Mouse (Mus musculus) heart, adult 9 months (tissue): ENCODE data around the gene Hmg20b.

ENCODE experiments used
- DNase-seq, 2 experiments: peaks; one replicate each; pipeline ENCODE4 v3.0.0; 2022; ENCODE audit warnings: low spot score in 2 of 2

The Hmg20b gene

DNA sequence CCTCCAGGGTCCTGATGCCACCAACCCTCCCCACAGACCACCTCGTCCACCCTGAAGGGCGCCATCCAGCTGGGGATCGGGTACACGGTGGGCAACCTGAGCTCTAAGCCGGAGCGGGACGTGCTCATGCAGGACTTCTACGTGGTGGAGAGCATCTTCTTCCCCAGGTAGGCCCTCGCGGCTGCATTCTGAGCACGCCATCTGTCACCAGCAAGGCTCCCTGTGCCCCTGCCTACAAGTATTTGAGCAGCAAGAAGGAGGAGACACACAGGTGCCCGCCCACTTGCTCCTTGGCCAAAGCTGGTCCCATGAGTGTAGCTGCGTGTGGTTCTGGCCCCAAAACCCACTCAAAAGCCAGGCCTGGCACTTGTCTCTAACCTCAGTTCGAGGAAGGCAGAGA, 44.6 kb downstream of the Hmg20b start:
- no peak for DNase-seq

DNA sequence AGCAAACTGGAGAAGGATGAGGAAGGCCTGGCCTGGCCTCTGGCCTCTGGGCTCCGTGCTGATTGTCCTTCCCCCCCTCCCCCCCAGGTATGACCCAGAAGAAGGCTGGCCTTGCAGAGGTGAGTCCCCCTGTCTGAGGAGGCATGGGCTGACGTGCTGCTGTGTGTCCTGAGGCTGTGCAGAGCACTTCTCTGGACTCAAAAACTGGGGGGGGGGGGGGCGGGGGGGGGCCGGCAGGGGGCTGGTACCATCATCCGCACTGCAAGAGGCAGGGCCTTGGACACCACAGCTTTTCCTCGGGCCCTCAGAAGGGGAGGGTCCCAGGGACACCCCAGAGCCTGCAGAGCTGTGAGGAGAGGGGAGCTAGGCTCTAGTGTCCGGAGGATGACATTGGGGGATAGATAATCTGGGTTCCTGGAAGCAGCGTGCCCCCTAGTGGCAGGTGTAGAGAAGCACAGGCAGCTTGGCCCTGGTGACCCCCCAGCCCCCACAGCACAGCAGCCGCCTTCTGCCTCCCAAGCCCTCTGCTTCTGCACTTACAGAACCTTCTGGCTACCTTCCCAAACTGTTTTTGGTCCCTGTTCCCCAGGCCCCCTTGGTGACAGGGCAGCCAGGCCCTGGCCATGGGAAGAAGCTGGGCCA, 45.6 kb downstream of the Hmg20b start:
- DNase-seq: no peak

DNA sequence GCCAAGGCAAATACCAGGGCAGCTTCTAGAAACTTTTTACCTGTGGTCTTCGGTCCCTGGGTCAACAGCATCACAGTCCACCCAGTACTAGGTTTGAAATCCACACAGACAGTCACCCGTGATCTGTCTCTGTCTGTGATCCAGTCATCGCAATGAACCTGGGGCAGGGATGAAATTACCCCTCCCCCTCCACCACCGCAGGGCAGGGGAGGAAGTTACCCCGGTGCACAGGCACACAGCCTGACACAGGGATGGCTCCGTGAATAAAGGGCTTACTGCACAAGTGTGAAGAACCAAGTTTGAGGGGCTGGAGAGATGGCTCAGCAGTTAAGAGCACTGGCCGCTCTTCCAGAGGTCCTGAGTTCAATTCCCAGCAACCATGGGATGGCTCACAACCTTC, 46.5 kb downstream of the Hmg20b start:
- no peak for DNase-seq

DNA sequence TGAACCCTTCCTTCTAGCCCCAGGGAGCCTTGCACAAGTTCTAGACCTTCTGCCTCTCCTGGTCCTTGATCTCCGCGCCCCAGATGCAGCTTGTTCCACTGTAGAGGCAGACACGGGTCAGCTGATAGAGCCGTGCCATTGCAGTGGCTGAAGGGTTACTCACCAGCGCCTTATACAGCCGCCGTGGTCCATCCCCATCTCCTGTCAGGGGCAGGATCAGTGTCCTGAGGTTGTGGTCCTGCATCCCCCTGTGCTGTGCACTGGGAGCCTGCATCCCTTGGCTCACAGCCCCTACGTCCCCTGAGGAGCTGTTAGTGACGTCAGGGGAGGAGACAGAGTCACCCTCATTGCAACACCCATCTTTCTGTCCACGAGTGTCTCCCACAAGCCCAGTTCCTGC, 47.0 kb downstream of the Hmg20b start:
- DNase-seq: no peak

DNA sequence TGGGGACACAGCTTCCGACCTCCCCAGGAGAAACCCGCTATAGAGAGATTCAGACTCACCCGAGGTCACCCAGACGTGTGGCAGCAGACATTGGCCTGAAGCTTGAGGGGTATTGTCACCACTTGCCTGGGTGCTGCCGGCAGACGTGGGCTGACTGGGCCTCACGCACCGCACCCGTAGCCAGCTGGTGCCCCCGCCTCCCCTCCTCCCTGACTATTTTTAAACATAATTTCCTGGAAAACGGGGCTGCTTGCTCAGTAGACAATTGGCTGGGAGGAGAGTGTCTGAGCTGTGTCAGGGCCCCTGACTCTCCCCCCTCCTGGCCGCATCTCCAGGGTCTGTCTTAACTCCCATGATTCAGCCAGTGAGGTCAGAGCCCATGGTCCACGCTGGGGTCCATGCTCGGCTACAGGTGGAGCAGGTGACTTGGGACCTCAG, 47.5 kb downstream of the Hmg20b start:
- DNase-seq: no peak

DNA sequence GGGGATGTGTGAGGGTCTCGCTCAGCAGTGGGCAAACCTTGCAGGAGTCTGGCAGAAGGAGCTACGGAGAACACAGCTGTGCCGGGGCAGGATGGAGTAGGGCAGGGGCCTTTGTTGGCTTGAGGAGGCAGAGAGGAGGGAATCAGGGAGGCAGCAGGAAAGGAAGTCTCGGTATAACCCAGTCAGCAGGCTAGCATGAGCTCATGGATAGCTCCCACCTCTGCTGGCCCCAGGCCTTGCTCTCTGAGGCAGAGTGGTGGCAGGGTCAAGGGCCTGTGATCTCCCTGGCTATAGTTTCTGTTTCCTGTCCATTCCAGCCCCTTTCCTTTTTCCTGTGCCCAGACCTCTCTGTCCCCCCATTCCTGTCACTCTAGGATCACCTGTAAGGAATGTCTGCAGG, 48.0 kb downstream of the Hmg20b start:
- no peak for DNase-seq

DNA sequence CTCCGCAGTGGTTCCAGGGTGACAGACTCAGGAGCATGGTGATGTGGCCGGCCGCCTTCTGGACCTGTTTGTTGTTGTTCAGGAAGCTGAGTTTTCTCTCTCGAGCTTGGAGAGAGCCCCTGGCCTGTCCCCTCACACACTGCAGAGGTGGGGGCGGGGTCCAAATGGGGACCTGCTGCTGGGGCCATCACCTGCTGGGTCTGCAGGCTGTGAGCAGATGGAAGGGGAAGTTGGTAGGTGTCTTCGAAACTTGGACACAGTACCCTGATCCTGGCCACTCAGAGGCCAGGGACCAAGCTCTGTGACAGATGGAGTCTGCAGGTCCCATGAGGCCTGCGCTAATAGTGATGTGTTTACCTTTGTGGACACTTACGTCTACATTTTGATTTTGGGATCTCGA, 49.0 kb downstream of the Hmg20b start:
- no peak for DNase-seq

DNA sequence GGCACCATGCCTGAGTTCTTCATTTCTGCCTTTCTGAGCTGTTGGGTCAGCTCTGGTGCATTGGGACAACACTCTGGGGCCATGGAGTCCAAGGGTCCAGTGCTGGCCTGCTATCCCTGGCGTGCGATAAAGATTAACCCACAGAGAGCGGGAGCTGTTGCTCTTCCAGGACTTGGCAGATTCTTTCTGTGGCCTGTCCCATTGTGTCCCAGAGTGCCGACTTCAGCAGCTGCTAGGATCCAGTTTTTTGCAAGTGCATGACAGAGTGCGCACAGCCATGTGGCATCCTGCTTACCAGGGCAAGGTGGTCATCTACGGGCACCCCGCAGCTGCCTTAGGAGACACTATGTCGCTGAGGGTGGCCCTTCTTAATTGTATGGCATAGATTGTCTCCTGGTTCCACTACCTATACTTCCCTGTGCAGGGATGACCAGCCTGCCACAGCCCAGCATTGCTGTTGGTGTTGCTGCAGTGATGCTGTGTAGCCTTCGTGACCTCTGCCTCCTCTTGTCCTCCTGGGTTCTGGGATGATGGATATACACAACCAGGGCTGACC, 49.9 kb downstream of the Hmg20b start:
- no peak for DNase-seq

DNA sequence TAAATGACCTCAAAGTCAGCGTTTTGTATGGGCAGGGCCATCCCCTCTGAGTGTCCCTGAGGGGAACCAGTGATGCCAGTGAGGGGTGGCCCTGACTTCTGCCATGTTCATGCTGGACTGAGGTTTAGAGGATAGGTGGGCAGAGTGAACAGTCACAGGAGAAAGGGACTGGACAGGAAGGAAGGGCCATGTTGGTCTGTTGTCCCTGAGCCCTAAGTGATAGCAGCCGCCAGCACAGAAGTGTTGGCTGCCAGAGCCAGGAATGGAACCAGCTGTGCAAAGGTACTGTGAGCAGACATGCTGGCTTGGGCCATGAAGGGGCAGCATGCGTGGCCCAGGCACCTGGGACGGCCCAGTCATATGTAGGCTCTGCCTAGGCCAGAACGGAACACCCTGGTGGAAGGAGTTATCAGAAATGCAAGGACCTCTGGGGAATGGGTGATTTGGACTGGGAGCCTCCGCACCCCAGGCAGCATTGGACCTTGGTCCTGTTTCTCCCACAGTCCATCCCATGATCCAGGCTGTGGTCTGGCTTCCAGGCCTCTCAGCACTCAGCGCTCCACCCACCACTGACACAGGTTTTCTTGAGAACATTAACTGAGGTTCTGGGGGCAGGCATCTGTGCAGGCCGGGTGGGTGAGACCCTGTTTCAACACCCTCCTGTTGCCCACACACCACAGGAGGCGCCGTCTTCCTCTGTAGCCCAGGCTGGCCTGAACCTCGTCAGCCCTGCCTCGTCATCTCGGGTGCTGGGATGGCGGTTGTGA, 50.5 kb downstream of the Hmg20b start:
- no peak for DNase-seq

DNA sequence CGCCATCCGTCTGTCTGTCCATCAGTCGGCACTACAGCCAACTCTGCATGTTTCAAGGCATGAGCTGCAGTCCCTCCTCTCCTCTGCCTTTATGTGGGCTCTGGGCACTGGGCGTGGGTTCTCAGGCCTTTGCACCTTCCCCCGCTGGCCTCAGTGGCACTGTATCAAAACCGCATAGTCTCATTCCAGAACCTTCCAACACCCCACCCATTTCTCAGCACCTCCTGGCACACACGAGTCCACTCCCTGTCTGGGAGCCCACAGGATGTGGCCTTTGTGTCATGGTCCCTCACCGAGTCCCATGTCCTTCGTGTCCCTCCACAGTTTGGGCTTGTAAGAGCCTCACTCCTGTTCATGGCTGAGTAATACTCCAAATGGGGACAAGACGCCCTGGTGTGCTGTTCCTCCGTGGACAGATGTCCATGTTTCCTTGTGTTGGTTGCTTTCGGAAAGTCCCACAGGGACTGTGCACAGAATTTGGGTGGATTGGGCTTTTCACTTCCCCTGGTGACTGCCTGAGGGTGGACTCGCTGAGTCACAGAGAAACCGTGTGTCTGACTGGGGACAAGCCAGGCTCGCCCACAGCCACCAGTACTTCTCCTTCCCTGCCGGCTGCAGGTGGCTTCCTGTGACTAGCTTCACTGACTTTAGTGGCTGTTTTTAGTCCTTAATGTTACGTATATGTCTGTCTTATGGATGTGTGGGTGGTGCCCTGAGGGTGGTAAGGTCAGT, 51.7 kb downstream of the Hmg20b start:
- peak in 1 of 2 experiments; percentile 59 for DNase-seq

DNA sequence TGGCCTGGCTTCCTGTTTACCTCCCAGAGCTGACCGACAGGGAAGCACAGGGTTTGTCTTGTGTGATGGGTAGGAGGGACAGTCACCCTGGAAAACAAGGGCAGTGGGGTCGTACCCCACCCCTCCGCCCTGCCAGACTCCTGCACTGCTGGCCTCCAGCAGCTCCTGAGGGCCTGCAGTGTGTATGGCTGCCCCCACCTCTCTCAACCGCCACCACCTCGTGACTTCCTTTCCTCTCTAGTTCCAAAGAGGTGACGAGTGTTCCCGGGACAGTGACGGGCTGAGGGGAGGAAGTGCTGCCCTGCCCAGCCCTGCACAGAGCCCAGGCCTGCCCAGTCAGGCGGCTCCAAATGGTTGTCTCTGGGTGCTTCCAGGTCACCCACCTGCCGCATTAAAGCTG, 52.4 kb downstream of the Hmg20b start:
- peak; percentile 71 to 82 for DNase-seq

DNA sequence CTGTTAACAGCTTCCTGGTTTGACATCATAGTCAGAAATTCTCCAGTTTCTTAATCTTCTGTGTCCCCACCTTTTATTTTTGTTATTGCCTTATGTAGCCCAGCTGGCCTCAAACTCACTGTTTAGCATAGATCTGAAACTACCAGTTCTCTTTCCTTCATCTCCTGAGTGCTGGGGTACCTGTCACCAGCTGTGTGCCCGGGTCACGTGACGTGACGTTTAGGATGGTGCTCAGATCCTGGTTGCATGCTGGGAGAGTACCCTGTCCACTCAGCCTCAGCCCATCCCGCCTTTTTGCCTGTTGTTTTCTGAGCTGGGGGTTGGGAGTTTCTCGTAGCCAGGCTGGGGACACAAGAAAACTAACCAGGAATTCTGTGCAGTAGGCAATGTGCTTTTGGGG, 53.0 kb downstream of the Hmg20b start:
- DNase-seq: no peak
